Mouse (Mus musculus): Measurements from ENCODE around the gene Sertad1. TPM values are rescaled to one million over a fixed set of nuclear protein-coding genes. Genes with fewer than 3 reads are reported as not detected.
A peak's percentile ranks its signal among the peaks of the same experiment; 100 is the strongest.

The Sertad1 gene
- polyA plus RNA-seq, 1 experiment = 19.4 TPM

- TF ChIP-seq CTCF (conservative IDR thresholded peaks at IDR 0.05; ENCODE audit: insufficient read depth, insufficient read length, low read depth, low read length) (no peak), POLR2A (IDR thresholded peaks at IDR 0.05; ENCODE audit: low read depth, low read length) (no peak)
- H3K27ac ChIP-seq (ENCODE audit: insufficient read depth, low read depth, low read length) = peak overlapping the region; percentile 99
- no peaks in the 10 kb centered on the region for H3K27me3 ChIP-seq (replicated peaks; ENCODE audit: control insufficient read depth, insufficient read depth, low read length)
- H3K4me3 ChIP-seq (ENCODE audit: insufficient read depth, low read depth, low read length) = peak overlapping the region; percentile 71
- H3K36me3 ChIP-seq (ENCODE audit: control insufficient read depth, insufficient read depth, low read length) = no peaks in the 10 kb centered on the region
- 11% methylated on average over 11 of the region's 11 CpGs for WGBS
- DNase-seq = no peak
- peaks cover 18% of the 10 kb centered on the region for H3K4me1 ChIP-seq (ENCODE audit: control insufficient read depth, insufficient read depth, low read length)
Measured at GRCm38 (mm10) chr7:27480927-27481626, 5.6 kb upstream of the Sertad1 start.

DNA sequence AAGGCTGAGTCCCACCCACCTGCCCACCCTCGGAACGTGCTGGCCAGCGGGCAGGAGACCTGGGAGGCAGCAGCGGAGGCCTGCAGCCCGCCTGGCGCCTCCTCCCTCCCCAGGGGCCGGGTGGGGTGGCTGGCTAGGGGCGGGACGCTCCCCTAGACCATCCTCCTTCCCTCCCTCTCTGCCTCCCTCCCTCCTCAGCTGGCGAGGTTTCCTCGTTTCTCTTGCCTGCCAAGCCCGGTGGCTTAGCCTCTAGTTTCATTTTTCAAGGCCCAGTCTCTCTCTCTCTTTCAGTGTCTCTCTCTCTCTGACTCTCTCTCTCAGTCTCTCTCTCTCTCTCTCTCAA, 5.1 kb upstream of the Sertad1 start:
- DNase-seq = peak; percentile 97
- peak overlapping the region; percentile 91 for H3K27ac ChIP-seq (ENCODE audit: insufficient read depth, low read depth, low read length)
- peak overlapping the region; percentile 71; the same call in 1 of the 2 replicates for H3K4me3 ChIP-seq (ENCODE audit: insufficient read depth, low read depth, low read length)
- WGBS = 0% methylated on average over 9 of the region's 12 CpGs
- H3K36me3 ChIP-seq (ENCODE audit: control insufficient read depth, insufficient read depth, low read length) = no peaks in the 10 kb centered on the region
- no peaks in the 10 kb centered on the region for H3K27me3 ChIP-seq (replicated peaks; ENCODE audit: control insufficient read depth, insufficient read depth, low read length)
- peaks cover 17% of the 10 kb centered on the region for H3K4me1 ChIP-seq (ENCODE audit: control insufficient read depth, insufficient read depth, low read length)
- no peak for TF ChIP-seq CTCF (conservative IDR thresholded peaks at IDR 0.05; ENCODE audit: insufficient read depth, insufficient read length, low read depth, low read length)
- TF ChIP-seq POLR2A (IDR thresholded peaks at IDR 0.05; ENCODE audit: low read depth, low read length) = peak; percentile 18

DNA sequence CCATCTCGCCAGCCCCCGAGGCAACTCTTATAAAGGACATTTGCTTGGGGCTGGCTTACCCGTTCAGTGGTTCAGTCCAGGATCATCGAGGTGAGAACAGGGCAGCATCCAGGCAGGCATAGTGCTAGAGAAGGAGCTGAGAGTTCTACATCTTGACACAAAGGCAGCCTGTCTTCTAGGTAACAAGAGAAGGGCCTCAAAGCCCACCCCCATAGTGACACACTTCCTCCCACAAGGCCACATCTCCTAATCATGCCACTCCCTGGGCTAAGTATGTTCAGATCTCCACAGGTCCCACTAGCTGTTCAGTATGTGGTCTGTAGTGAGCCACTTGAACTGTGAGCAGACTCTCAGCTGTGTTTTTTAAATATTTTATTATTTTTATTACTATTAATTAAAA, 2.9 kb upstream of the Sertad1 start:
- no peak overlapping the region for H3K27ac ChIP-seq (ENCODE audit: insufficient read depth, low read depth, low read length)
- H3K4me1 ChIP-seq (ENCODE audit: control insufficient read depth, insufficient read depth, low read length) = peaks cover 14% of the 10 kb centered on the region
- H3K27me3 ChIP-seq (replicated peaks; ENCODE audit: control insufficient read depth, insufficient read depth, low read length) = no peaks in the 10 kb centered on the region
- no peaks in the 10 kb centered on the region for H3K36me3 ChIP-seq (ENCODE audit: control insufficient read depth, insufficient read depth, low read length)
- TF ChIP-seq CTCF (conservative IDR thresholded peaks at IDR 0.05; ENCODE audit: insufficient read depth, insufficient read length, low read depth, low read length) = no peak
- TF ChIP-seq POLR2A (IDR thresholded peaks at IDR 0.05; ENCODE audit: low read depth, low read length) = no peak
- DNase-seq = no peak
- no peak overlapping the region for H3K4me3 ChIP-seq (ENCODE audit: insufficient read depth, low read depth, low read length)
- WGBS = 87% methylated on average over 4 of the region's 4 CpGs

DNA sequence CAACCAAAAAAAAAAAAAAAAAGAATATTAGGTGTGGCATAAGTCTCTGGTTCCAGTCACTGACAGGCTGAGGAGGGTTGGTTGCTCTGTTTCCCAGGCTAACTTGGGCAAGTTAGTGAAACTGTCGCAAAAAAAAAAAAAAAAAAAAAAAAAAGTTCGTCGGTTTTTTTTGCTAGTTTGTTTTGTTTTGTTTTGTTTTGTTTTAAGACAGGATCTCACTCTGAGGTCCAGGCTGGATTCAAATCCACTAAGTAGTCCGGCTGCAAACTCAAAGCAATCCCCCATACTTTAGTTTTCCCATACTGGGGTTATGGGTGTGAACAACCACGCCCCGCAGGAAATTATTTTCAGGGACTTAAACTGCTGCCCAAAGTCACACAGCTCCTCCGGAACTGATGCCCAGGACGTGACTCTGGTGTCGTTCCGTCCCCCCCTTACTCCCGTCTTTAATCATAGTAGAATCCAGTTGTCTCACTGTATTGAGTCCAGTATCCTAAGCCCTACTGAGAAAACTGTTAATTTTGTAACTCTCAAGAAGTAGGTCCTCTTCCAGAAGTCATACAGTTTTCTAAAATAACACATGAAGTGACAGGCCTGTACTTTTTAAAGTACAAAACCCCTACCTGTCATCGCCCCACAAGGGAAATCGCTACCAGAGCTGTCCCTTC, 474 bp upstream of the Sertad1 start:
- TF ChIP-seq POLR2A (IDR thresholded peaks at IDR 0.05; ENCODE audit: low read depth, low read length) (no peak), CTCF (conservative IDR thresholded peaks at IDR 0.05; ENCODE audit: insufficient read depth, insufficient read length, low read depth, low read length) (no peak)
- Histone ChIP-seq H3K27me3 (replicated peaks; ENCODE audit: control insufficient read depth, insufficient read depth, low read length) (no peaks in the 10 kb centered on the region), H3K36me3 (ENCODE audit: control insufficient read depth, insufficient read depth, low read length) (no peaks in the 10 kb centered on the region; the same call in 1 of the 2 replicates), H3K4me3 (ENCODE audit: insufficient read depth, low read depth, low read length) (peak overlapping the region; percentile 57), H3K4me1 (ENCODE audit: control insufficient read depth, insufficient read depth, low read length) (peaks cover 10% of the 10 kb centered on the region), H3K27ac (ENCODE audit: insufficient read depth, low read depth, low read length) (peak overlapping the region; percentile 72)
- peak; percentile 72 for DNase-seq
- WGBS = 1% methylated on average over 13 of the region's 13 CpGs

- WGBS = 1% methylated on average over 13 of the region's 13 CpGs
- no peaks in the 10 kb centered on the region for H3K27me3 ChIP-seq (replicated peaks; ENCODE audit: control insufficient read depth, insufficient read depth, low read length)
- H3K4me1 ChIP-seq (ENCODE audit: control insufficient read depth, insufficient read depth, low read length) = peaks cover 14% of the 10 kb centered on the region
- peak overlapping the region; percentile 80 for H3K27ac ChIP-seq (ENCODE audit: insufficient read depth, low read depth, low read length)
- DNase-seq = peak; percentile 82
- TF ChIP-seq CTCF (conservative IDR thresholded peaks at IDR 0.05; ENCODE audit: insufficient read depth, insufficient read length, low read depth, low read length) = no peak
- no peak for TF ChIP-seq POLR2A (IDR thresholded peaks at IDR 0.05; ENCODE audit: low read depth, low read length)
- peak overlapping the region; percentile 72 for H3K4me3 ChIP-seq (ENCODE audit: insufficient read depth, low read depth, low read length)
- no peaks in the 10 kb centered on the region; the same call in 1 of the 2 replicates for H3K36me3 ChIP-seq (ENCODE audit: control insufficient read depth, insufficient read depth, low read length)
Measured at GRCm38 (mm10) chr7:27487740-27488268, 1.1 kb downstream of the Sertad1 start.

- no peaks in the 10 kb centered on the region; the same call in 1 of the 2 replicates for H3K36me3 ChIP-seq (ENCODE audit: control insufficient read depth, insufficient read depth, low read length)
- no peak overlapping the region; the same call in 1 of the 2 replicates for H3K27ac ChIP-seq (ENCODE audit: insufficient read depth, low read depth, low read length)
- no peaks in the 10 kb centered on the region for H3K27me3 ChIP-seq (replicated peaks; ENCODE audit: control insufficient read depth, insufficient read depth, low read length)
- TF ChIP-seq CTCF (conservative IDR thresholded peaks at IDR 0.05; ENCODE audit: insufficient read depth, insufficient read length, low read depth, low read length) = no peak
- no peak for TF ChIP-seq POLR2A (IDR thresholded peaks at IDR 0.05; ENCODE audit: low read depth, low read length)
- WGBS = 76% methylated on average over 25 of the region's 25 CpGs
- H3K4me1 ChIP-seq (ENCODE audit: control insufficient read depth, insufficient read depth, low read length) = peaks cover 14% of the 10 kb centered on the region
- DNase-seq = no peak
- H3K4me3 ChIP-seq (ENCODE audit: insufficient read depth, low read depth, low read length) = no peak overlapping the region
Measured at GRCm38 (mm10) chr7:27489270-27489869, 2.7 kb downstream of the Sertad1 start.

DNA sequence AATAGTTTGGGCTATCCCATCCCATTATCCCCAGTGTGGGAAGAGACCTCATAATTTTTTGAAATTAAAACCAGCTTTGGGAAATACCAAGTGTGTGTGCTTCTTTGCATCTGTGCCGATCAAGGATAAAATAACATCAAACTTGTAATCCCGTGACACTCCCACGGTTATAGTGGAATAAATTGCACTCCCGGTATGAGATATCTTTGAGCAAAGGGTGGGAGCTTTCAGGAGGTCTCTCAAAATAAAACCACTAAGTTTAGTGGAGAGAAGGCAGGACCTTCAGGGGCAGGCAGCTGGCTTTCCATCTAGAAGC, 3.5 kb downstream of the Sertad1 start:
- H3K27me3 ChIP-seq (replicated peaks; ENCODE audit: control insufficient read depth, insufficient read depth, low read length) = no peaks in the 10 kb centered on the region
- no peaks in the 10 kb centered on the region; the same call in 1 of the 2 replicates for H3K36me3 ChIP-seq (ENCODE audit: control insufficient read depth, insufficient read depth, low read length)
- peak overlapping the region; percentile 87 for H3K27ac ChIP-seq (ENCODE audit: insufficient read depth, low read depth, low read length)
- DNase-seq = no peak
- TF ChIP-seq CTCF (conservative IDR thresholded peaks at IDR 0.05; ENCODE audit: insufficient read depth, insufficient read length, low read depth, low read length) (no peak), POLR2A (IDR thresholded peaks at IDR 0.05; ENCODE audit: low read depth, low read length) (no peak)
- whole genome bisulfite sequencing = 17% methylated on average over 4 of the region's 4 CpGs
- H3K4me1 ChIP-seq (ENCODE audit: control insufficient read depth, insufficient read depth, low read length) = peaks cover 14% of the 10 kb centered on the region
- H3K4me3 ChIP-seq (ENCODE audit: insufficient read depth, low read depth, low read length) = peak overlapping the region; percentile 13

Data from kidney, adult 2 months (tissue).